Mouse (Mus musculus) megakaryocyte, adult 5-6 weeks (primary cell): ENCODE measurements at regions not wholly inside any gene's neighbourhood (a gene's known extent, or its start where the extent isn't known, plus 50 kb on each side); places are given as distances from the start of the nearest gene placed in this dataset.

Experiments used
- ATAC-seq: 2 replicates; pipeline ENCODE4 v1.8.0; 2016; ENCODE audit warnings: mild to moderate bottlenecking, inconsistent platforms; ENCODE audit not compliant: poor library complexity, severe bottlenecking

DNA sequence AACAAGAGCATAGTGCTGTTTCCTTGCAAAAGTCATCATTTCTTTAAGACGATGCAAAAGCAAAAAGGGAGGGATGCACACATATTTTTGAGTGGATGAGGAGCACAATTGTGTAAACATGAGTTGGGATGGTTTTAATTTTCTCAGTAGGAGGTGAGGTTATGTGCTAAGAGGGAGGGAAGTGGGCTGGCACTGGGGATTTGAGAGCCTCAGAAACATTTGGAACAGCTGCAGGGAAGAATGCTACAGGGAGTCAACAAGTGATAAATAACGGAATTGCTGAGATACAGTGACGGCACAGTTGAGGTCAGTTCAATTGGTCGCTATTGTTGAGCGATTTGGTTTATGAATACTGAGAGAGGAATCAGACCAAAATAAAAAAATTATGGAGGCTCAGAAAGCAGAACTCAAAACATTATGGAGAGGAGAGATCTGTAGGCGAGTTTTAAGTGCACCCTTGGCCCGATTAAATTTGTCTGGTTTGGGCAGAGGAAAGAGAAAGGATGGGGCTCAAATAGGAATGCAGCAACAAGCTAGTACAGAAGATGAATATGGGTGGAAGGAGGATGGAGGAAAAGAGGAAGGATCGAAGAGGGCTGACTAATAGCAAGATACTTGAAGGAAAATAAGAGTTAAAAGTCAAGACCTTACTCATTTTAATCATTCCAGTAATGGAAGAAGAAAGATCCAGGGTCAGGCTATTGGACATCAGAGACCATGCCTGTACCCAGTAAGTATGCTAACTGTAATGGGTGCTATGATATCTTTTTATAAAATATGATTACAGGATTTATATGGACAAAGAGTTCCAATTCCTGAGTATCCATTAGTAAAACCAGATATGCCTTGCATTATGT is 259.0 kb downstream of the Trim52 start:
- no peak for ATAC-seq

DNA sequence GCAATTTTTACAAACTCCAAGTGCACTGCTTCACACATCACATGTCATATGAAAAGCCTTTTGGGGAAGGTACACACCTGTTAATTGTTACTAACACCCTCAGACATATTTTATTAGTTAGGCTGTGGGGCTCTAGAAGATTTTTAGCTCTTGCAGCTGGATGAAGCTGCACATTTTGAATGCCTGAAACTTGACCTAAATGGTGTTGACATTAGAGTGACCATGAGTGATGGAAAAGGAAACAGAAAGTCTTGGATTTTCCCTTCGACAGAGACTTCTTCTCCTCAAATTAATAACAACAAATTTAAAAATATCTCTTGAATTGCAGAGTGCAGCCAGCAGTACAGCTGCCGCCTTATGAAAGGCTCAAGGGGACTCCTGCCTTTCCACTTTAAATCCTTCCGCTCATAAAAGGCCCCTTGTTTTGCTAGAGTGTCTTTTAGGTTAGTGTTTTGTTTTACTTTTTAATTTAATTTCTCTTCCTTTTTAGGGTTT is 259.7 kb downstream of the Trim52 start:
- ATAC-seq = no peak

GRCm38 (mm10) chr14:106373451-106373850 is 267.5 kb downstream of the Trim52 start:
- no peak for ATAC-seq

GRCm38 (mm10) chr14:106379645-106380044 is 273.6 kb downstream of the Trim52 start:
- ATAC-seq = no peak

DNA sequence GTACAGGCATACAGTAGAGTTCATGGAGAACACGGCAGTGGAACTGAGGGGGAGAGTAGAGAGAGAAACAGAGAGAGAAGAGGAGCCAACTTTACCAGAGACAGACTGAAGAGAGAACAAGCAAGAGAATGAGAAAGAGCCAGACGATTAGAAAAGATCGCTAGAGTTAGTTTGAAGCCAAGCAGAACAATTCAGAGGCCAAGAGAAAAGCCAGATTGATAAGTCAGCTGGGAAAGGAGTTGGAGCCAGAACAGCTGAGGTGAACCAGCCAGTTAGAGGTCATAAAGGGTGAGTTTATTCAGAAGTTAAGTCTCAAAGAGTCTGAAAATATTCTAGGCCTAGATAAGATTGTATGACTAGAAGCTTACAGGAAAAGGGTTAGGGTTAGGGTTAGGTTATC is 281.7 kb downstream of the Trim52 start:
- no peak for ATAC-seq

DNA sequence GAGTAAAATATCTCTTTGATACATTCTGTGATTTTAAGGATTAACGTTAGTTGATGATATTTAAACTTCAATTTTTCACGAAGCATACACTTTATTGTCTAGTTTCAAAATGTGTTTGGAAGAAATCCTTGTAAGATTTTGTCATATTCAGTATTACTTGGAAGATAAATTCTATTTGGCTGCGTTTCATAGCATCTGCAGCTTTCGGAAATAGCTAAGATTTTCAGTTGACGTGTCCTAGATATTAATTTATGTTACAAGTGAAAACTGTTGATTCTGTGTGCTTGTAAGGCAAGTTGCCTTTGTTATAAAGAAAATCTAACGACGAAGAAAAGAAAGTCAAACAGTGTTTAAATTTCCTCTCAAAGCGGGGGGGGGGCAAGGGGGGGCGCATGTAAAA is 284.5 kb downstream of the Trim52 start:
- ATAC-seq = no peak

GRCm38 (mm10) chr14:106393978-106394377 is 288.0 kb downstream of the Trim52 start:
- no peak for ATAC-seq

DNA sequence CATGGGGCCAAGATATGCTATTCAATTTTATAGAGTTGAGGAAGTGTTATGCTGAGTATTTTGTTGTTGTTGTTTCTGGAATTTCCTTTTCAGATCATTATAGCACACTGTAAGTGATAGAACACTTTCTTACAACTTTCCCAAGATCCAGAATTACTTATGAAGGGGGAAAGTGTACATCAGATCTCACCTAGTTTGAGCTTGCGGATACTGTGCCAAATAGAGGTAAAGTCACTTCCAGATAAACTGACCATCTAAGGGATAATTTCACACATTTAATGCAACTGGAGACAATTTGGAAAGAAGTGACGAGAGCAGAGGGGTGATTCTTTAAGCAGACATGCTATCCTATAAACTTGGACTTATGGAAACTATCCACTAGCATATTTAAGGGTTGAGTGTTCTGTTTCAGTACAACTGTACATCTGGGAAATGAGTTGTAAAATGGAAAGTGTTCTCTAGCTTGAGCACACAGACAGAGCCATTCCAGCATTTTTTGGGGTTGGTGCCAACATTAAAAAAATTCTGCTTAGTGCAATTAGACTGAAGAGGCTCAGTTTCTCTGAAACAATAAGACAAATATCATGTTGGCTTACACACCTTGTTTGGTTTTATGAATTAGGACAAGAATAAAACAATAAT is 307.0 kb downstream of the Trim52 start:
- no peak for ATAC-seq

DNA sequence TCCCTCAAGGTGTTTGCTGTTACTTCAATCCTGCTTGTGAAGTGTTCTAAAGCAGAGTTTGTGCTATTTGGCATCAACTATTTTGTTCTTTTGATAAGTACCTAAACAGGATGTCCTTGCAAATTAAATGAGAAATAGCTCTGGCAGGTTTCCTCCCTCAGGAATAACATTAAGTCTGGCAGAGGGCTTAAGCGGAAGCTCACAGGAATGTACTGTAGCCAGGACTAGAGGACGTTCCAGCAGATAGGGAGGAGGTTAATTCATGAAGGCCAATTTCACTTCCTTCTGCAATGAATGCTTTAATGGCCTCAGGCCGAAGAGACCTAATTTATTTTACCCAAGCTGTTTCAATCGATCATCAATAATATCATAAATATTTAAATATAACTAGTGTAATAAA is 318.7 kb downstream of the Trim52 start:
- no peak for ATAC-seq

DNA sequence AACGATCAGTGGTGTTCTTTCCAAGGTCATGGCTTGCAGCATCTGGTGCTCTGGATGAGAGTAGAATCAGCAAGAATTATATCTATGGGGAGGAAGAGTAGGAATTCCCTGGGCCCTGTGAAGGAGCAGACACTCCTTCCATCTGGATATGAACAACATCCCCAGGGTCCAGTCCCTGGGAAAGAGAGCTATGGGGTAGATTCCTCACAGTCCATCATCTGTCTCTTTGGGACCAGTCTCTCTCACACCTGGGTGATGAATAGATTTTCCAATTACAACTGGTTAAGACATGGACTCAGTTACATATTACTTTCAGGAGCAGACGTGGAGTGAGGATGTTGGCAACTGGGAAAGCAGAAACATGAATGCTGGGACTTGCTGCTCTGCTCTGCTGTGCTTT is 322.6 kb downstream of the Trim52 start:
- ATAC-seq = no peak

GRCm38 (mm10) chr14:106439282-106439681 is 333.3 kb downstream of the Trim52 start:
- peak; percentile 77 for ATAC-seq

DNA sequence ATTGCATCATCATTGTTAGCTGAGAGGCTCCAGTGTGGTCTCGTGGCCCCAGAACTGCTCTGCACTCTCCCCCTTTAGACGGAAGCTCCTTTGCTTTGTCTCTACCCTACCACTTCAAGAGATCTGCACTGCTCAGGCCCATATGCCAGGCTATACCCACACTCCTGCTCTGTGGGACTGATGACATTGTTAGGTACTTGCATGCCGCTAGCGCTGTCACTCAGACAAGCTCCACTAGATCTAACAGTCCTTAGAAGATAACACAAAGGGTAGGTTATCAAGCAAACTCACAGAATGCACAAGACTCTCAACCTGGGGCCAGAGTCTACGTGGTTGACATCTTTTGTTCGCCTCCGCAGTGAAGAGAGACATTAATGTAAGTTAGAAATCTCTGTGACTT is 383.1 kb downstream of the Trim52 start:
- ATAC-seq = no peak

DNA sequence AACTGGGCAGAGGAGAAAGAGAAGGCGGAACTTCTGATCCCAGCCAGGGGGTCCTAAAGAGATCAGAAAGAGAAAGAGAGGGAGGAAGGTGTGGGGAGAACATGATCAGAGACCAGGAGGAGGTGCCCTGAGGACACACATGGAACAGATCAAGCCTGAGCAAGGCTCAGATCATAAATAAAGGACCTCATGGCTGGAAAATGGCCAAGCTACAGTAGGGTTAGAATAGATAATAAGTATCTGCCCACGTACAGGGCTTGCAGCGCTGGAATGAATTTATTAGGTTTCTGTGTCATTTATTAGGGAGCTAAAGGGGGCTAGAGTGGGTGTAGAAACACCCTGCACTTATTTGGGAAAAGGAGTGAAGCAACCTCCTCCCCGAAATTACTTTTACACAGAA is 385.4 kb downstream of the Trim52 start:
- no peak for ATAC-seq

GRCm38 (mm10) chr14:106500344-106501135 is 394.5 kb downstream of the Trim52 start:
- peak; percentile 79 for ATAC-seq

- no peak for ATAC-seq
These were observed 400.9 kb downstream of the Trim52 start for GRCm38 (mm10) chr14:106506921-106507320.

- ATAC-seq = no peak
These were observed 412.8 kb downstream of the Trim52 start for GRCm38 (mm10) chr14:106518552-106519358.

DNA sequence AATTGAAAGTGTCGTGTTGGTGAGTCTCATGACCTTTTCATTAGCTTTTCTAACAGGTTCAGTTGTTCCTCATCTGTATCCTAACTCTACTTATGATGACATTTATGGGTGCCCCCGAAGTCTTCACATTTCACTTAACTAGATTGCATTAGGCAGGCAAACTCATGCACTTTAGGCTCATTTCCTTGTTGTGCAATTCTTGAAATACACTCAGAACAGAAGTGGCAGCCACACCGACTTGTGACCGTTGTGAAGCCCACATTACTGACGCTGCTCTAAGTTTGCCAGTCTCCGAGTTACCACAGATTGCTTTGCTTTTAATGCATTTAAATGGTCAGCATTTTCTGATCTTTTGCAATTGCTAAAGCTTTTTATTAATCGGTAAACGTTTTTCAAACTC is 414.8 kb downstream of the Trim52 start:
- no peak for ATAC-seq

DNA sequence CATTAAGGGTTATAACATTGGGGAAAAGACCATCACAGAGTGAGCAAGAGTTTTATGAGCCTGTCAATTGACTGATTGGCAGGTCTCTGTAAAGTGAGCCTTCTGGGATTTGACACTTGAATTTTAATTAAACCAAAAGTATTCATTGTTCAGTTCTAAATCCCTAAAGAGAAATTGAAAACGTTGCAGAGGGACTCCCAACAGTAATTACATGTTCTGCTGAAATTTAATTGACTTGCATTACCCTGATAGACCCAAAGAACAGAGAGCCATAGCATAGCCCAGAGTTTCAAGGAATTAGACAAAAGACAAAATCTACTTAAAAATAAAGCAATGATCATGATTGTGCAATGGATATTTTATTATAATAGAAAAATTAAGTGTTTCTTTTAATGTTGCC is 444.2 kb downstream of the Trim52 start:
- ATAC-seq = no peak

DNA sequence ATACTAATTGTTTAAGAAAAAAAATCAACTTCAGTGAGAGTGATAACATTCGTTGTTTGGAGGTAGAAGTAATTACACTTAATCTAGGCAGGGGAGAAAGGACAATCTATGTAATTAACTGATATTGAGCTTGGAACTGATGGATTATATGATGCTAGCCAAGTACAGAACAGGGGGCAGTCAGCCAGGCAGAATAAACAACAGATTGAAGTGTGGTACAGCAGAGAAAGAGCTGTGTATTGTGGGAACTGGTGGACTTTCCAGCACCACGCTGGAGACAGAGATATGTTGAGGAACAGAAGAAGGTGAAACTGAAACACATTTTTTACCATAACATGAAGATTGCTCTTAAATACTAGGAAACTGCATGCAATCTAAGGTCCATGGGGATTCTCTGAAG is 473.3 kb downstream of the Trim52 start:
- ATAC-seq = no peak

GRCm38 (mm10) chr14:106581886-106582285 is 475.9 kb downstream of the Trim52 start:
- no peak for ATAC-seq

GRCm38 (mm10) chr14:106593352-106593751 is 487.4 kb downstream of the Trim52 start:
- no peak for ATAC-seq
